Mouse (Mus musculus): Measurements from ENCODE around the gene Gm5901. TPM values are rescaled to one million over a fixed set of nuclear protein-coding genes. Genes with fewer than 3 reads are reported as not detected.
"Not testable (repeated sequence)": the region's sequence is repeated elsewhere in the genome, so short reads cannot be mapped to it uniquely, and the experiment has no call there.

The Gm5901 gene
- not detected for total RNA-seq (2021)
- long read RNA-seq, experiment 1, partial matches to known transcripts: 0 of 1 reads
- long read RNA-seq, experiment 1, other reads (novel, unspliced or antisense): 1 of 1 reads
- long read RNA-seq, experiment 2: 0 reads

- DNase-seq (ENCODE audit: low spot score in 2 of 2): no peak
These were observed at the start of gene Gm5901 for GRCm38 (mm10) chr7:105374866-105375265. Gm5901 (plus strand) TSS chr7:105375038.

- DNase-seq (ENCODE audit: low spot score in 2 of 2): no peak
These were observed 49.5 kb upstream of the Gm5901 start for GRCm38 (mm10) chr7:105325302-105325701.

- no peak for DNase-seq (ENCODE audit: low spot score in 2 of 2)
These were observed 40.8 kb upstream of the Gm5901 start, which contains the start of gene Olfr690 for GRCm38 (mm10) chr7:105334004-105334403. Olfr690 (minus strand) TSS chr7:105334104.

GRCm38 (mm10) chr7:105342170-105342569 lies 32.7 kb upstream of the Gm5901 start, which contains the start of gene Olfr691:
Olfr691 (minus strand) TSS chr7:105342270.
- peak in 1 of 2 experiments; percentile 1 for DNase-seq (ENCODE audit: low spot score in 2 of 2)

- no peak for DNase-seq (ENCODE audit: low spot score in 2 of 2)
These were observed 32.1 kb upstream of the Gm5901 start for GRCm38 (mm10) chr7:105342752-105343151.

- not testable (repeated sequence) for DNase-seq (ENCODE audit: low spot score in 2 of 2)
These were observed 18.8 kb upstream of the Gm5901 start for GRCm38 (mm10) chr7:105356064-105356463.

- not testable (repeated sequence) for DNase-seq (ENCODE audit: low spot score in 2 of 2)
These were observed 18.4 kb upstream of the Gm5901 start for GRCm38 (mm10) chr7:105356487-105356886.

GRCm38 (mm10) chr7:105361713-105362112 lies 13.1 kb upstream of the Gm5901 start:
- no peak for DNase-seq (ENCODE audit: low spot score in 2 of 2)

- no peak for DNase-seq (ENCODE audit: low spot score in 2 of 2)
These were observed 7.6 kb upstream of the Gm5901 start for GRCm38 (mm10) chr7:105367268-105367667.

GRCm38 (mm10) chr7:105367930-105368329 lies 6.9 kb upstream of the Gm5901 start, which contains the start of gene Olfr692:
Olfr692 (plus strand) TSS chr7:105368230.
- DNase-seq (ENCODE audit: low spot score in 2 of 2): no peak

- no peak for DNase-seq (ENCODE audit: low spot score in 2 of 2)
These were observed 6.3 kb upstream of the Gm5901 start for GRCm38 (mm10) chr7:105368521-105368920.

GRCm38 (mm10) chr7:105372912-105373311 lies 1.9 kb upstream of the Gm5901 start:
- DNase-seq (ENCODE audit: low spot score in 2 of 2): no peak

- no peak for DNase-seq (ENCODE audit: low spot score in 2 of 2)
These were observed 1.3 kb upstream of the Gm5901 start for GRCm38 (mm10) chr7:105373509-105373908.

- DNase-seq (ENCODE audit: low spot score in 2 of 2): no peak
These were observed 862 bp upstream of the Gm5901 start for GRCm38 (mm10) chr7:105373976-105374375.

GRCm38 (mm10) chr7:105380329-105380728 lies 5.5 kb downstream of the Gm5901 start:
- no peak for DNase-seq (ENCODE audit: low spot score in 2 of 2)

GRCm38 (mm10) chr7:105387696-105388095 lies 12.9 kb downstream of the Gm5901 start:
- DNase-seq (ENCODE audit: low spot score in 2 of 2): no peak

- DNase-seq (ENCODE audit: low spot score in 2 of 2): no peak
These were observed 15.4 kb downstream of the Gm5901 start for GRCm38 (mm10) chr7:105390236-105390635.

GRCm38 (mm10) chr7:105394606-105395005 lies 19.8 kb downstream of the Gm5901 start:
- DNase-seq (ENCODE audit: low spot score in 2 of 2): no peak

- no peak for DNase-seq (ENCODE audit: low spot score in 2 of 2)
These were observed 20.4 kb downstream of the Gm5901 start for GRCm38 (mm10) chr7:105395131-105395820.

- no peak for DNase-seq (ENCODE audit: low spot score in 2 of 2)
These were observed 21.3 kb downstream of the Gm5901 start for GRCm38 (mm10) chr7:105396126-105396525.

GRCm38 (mm10) chr7:105399058-105399934 lies 24.5 kb downstream of the Gm5901 start:
- DNase-seq (ENCODE audit: low spot score in 2 of 2): no peak
